Mouse (Mus musculus): Measurements from ENCODE around the gene Baz2b.

Gene Baz2b

DNA sequence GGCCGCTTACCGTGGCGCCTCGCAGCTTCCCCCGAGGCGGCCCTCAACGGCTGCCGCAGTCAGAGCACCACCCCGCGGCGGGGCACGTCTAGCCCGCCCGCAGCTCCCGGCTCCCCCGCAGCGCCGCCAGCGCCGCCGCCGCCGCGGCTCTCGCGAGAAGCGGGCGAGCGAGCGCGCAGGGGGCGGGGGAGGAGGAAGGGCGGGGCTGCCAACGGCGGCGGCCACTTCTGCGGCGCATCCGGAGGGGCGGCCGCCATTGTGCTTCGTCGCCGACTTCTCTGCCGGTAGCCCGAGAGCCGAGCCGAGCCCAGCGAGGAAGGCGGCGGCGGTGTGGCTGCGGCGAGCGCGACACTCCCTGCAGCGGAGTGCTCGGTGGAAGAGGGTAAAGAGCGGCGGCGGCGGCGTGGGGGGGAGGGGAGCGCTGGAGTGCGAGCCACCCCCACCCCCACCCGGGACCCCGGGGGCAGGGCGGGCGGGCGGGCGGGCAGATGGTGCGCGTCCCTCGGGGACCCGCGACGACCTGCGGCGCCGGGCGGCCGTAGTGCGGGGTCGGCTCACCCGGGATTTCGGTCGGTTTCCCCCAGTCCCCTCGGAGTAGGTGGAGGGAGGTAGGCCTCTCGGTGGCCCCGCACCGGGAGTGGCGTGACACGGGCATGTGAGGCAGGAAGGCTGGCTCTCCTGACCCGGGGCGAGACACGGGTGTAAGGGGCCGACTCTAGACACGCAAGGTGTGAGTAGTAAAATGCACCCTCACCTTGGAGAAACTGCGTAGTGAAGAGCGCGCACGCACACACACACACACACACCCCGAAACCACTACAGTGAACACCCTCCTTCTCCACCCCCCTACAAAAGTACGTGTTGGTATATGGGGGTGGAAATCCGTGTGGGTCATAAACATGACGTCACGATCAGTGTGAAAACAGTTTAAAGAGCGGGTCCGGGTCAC lies at the start of gene Baz2b, which contains the start of gene March7:
TSS of gene Baz2b (minus strand) at position 137 of the 949 bp plus-strand sequence.
TSS of gene March7 (plus strand) at position 185 of the 949 bp plus-strand sequence.
- DNase-seq (ENCODE audit: low spot score in 2 of 2): peak; percentile 57 to 74

DNA sequence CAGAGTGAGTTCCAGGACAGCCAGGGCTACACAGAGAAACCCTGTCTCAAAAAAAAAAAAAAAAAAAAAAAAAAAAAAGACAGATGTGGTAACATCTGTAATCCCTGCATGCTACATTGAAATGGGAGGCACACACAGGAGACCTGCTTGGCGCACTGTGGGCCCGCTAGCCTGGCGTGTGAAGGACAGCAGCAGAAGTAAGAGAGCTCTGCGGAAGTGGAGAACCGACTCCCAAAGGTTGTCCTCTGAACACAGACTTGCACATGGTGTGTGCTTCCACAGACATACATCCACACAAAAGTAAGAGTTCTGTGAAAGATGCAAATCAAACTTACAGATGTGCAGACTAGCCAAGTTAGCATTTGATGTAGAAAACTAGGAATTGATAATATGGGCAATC lies 49.5 kb upstream of the Baz2b start:
- DNase-seq (ENCODE audit: low spot score in 2 of 2): no peak

DNA sequence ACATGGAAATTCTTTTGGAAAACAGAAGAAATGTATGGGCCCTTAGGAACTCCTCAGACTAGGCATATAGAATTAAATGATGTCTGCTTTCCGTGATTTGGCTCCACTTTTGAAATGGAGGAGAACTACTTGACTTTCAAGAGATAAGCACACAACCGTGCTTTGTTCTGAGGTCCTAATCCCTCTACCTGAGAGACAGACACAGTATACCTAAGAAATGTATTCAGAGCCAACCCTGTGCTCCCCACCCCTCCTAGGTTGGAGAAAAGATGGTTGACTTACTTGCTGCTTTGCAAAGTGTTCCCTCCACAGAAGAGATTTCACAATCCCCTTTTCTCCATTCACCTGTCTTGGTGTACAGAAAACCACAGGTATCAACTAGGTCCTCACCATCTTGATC lies 47.1 kb upstream of the Baz2b start:
- no peak for DNase-seq (ENCODE audit: low spot score in 2 of 2)

DNA sequence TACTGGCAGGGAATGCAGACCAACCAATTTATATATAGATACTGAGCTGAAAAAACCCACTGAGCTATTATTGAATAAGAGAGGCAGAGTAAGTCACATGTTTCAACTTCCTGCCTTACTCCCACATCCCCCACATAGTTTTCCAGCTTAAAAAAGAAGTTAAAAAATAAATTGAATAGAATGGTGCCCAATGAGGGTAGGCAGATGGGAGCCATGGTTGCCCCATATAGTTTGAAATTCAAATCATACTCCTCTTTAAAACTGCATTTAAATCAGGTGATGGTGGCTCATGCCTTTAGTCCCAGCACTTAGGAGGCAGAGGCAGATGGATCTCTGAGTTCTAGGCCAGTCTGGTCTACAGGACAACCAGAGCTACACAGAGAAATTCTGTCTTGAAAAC lies 43.9 kb upstream of the Baz2b start:
- peak in 1 of 2 experiments; percentile 39 for DNase-seq (ENCODE audit: low spot score in 2 of 2)

DNA sequence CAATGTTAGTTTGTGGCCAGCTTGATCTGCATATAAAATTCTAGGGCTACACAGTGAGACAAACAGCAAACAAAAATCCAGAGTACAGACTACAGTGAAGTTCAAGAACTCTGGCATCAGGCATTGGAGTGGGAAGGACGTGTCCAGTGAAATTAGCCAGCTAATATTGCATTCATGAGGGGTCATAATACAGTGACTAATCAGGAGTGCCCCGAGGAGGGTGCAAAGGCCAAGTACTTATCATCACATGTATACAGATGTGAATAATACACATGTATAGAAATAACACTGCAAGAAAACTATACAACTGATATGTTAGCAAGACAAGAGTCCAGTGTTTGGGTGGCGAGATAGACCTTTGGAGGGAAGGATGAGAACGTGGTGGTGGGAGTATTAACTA lies 43.1 kb upstream of the Baz2b start:
- no peak for DNase-seq (ENCODE audit: low spot score in 2 of 2)

DNA sequence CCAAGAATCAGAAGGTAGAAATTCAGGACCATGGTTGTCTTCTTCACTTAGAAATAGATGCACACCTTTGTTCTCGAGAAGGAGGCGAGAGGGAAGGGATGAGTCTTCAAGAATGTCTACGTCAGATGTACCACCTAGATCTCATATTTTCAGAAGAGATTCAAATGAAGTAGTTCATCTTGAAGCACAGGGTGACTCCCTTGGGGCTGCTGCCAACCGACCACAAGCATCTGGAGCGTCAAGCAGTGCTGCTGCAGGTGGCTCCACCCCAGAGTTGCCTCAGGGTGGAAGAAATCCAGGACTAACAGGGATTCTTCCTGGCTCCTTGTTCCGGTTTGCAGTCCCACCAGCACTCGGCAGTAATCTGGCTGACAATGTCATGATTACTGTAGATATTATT lies 24.9 kb upstream of the Baz2b start:
- no peak for DNase-seq (ENCODE audit: low spot score in 2 of 2)

DNA sequence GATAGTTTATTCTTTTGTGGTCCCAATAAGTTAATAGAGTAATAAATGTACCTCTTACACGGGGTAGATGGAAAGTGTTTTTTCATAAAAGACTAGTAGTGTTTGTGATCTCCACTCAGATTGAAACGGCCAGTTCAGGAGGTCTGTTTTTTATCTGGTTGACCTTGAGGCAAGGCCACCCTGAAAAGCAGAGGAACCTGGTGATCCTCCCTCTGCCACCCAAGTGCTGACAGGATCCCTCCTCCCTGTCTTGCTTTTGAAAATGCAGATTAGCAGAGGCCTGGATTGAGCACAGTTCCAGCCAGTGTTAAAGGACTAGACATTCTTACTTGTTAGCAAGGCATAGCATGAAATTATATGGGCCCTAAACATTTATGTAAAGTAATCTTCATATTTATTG lies 23.5 kb upstream of the Baz2b start:
- no peak for DNase-seq (ENCODE audit: low spot score in 2 of 2)

DNA sequence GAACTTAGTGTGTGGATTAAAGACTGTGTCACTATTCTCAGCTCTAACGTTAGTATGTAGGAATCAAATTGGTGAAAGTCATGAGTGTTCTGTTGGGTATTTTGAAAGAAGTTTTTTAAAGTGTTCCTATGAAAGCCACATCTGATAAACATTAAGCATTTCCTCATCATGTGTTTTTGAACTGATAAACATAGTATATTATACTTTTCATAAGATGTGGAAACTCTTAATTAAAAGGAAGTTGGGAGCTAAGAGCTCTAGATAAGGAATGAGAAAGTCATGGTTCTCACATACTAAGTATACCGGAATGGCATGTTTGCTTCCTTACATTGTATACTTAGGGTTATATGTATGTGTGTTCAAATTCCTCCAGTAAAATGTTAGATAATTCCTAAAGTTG lies 20.7 kb upstream of the Baz2b start:
- DNase-seq (ENCODE audit: low spot score in 2 of 2): no peak

DNA sequence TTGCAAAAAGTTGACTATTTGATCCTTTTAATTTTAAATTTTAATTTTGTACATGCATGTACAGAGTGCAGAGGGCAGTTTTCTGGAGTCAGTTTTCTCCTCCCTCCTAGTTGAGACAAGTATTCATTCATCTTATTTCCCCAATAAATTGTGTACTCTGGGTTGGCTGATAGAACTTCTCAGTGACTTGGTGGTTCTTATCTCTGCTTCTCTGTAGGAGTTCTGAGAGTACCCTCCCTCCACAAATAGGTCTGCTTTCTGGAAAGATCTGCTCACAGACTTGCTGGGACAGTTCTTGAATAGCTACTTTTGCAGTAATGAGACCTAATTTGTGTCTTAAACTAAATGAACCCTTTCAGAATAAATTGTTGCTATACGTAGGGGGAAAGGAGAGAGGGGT lies 18.8 kb upstream of the Baz2b start:
- no peak for DNase-seq (ENCODE audit: low spot score in 2 of 2)

DNA sequence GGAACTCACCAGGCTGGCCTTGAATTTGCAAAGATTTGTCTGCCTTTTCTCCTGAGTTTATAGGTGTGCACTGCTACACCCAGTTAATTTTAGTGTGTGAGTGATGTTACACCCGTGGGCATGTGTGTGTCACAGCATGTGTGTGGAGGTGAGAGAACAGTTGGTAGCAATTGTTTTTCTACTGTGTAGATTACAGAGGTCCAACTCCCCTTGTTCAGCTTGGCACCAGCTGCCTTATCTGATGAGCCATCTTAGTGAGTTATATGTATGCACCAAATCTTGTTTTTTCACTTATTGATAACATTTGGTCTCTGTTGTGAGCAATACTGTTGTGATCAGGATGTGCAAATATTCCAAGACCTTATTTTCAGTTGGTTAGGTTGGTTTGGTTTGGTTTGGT lies 13.8 kb upstream of the Baz2b start:
- DNase-seq (ENCODE audit: low spot score in 2 of 2): no peak

DNA sequence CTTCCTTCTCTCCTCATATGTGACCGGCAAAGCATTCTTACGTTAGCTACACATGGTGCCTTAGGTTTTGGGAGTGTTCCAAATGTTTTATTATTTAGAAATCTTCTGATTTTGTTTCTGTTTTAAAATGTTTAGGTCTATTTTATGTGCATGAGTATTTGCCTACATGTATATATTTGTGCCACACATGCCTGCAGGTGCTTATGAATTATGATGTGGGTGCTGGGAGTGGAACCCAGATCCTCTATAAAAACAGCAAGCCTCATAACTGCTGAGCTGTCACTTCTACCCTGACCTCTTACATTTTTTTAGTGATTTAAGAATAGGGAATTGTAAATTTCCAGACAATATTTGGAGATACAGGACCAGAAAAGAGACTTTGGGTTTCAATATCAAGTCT lies 12.3 kb upstream of the Baz2b start:
- DNase-seq (ENCODE audit: low spot score in 2 of 2): no peak

DNA sequence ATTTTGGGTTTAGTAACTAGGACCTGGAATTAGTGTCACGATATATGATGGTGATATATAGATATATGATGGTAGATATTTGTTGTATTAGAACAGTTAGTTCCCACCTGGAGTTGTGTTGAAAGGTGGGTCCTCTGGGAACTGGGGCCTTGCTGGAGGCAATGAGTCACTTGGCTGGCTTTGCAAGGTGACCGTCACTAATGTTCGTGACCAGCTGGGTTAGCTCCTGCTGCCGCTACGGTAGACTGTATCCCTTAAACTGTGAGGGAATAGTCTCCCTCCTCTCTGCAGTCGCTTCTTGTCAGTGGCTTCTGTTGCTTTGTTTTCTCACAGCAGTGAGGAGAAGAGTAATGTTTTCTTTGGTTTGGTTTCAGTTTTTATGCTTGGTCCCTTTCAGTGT lies 11.6 kb upstream of the Baz2b start:
- DNase-seq (ENCODE audit: low spot score in 2 of 2): no peak

DNA sequence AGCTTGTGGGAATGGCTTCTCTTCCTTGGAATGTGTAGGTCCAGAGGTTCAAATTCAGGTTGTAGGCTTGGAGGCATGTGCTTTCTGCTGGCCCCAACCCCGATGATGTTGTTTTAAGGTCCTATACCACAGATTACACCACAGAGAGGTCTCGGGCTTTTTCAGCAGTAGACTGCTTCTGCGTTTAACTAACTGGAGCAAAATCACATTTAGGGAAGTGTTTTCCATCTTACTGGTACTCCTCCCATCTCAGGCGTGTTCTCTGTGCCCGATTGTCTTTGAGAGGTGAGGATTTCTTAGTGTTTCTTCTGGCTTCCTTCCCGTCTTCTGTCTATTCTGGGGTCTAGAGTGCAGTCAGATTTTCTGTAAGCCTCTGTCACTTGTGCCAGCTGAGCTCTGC lies 8.0 kb upstream of the Baz2b start:
- no peak for DNase-seq (ENCODE audit: low spot score in 2 of 2)

DNA sequence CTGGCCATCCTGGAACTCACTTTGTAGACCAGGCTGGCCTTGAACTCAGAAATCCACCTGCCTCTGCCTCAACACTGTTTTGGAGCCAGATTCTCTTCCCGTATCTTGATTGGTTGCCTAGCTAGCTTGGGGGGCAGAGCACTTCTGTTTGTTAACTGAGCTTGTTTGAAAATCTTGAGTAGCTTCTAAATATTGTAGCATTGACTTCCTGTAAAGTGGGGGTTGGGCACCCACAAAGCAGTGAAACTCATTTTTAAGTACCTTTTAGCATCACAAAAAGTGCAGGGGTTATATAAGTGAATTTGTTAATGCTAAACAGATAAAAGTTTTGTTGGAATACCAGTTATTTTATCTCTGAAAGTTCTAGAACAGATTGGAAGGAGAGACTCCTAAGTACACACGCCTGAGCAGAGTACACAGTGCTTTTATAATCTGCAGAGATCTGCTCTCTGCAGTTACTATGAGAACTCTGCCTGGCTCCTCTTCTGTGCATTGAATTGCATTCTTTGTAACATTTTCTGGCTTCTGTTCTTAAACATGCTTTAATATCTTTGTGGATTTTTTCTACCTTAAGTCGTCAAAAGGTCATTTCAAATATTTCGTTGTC lies 7.0 kb upstream of the Baz2b start:
- no peak for DNase-seq (ENCODE audit: low spot score in 2 of 2)

DNA sequence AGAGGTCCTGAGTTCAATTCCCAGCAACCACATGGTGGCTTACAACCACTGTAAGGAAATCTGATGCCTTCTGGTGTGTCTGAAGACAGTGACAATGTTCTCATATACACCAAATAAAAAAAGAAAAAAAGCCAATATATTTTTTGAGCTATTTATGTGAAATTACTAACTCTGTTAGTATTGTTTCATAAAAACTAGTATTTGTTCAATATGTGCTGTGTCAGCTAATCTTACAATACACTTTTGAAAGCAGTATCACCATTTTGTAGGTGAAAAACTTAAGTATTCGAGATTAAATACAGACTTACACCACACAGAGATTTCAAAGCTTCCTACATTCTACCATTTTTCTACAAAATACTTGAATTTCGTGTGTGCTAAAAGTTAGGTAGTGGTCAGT lies 5.0 kb upstream of the Baz2b start:
- no peak for DNase-seq (ENCODE audit: low spot score in 2 of 2)

DNA sequence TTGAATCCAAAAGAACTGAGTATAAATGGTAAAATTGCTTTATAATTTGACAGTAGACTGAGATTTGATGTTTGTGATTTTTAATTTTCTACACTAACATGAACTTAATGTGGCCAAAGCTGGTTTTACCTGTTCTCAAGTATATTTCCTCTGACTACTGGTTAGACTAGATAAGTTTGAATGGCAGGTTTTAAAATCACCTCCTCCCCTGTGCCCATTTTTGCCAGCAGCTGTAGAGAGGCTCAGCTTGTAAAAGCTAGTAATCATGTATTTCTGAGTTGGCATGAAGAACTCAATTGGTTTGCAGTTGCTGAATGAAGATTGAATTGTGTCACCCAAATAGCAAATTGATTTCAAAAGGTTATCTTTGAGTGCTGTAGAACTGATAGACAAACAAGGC lies 2.8 kb upstream of the Baz2b start:
- DNase-seq (ENCODE audit: low spot score in 2 of 2): no peak

DNA sequence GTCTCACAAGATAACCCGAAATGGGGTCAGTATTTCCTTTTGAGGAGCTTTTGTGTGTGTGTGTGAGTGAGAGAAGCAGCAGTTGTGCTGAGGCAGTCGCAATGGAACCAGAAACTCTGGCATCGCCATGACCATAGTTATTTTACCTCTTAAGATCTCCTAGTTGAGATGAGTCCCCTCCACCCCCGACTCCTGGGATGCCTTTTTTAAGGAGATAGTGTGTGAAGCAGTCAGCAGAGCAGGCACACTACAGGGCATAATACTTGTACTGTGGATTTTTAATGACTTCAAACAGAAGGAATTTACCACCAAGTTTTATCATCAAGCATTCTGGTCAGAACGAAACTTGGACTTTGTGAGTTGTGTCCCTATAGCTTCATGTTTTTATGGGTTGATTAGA lies 1.2 kb upstream of the Baz2b start:
- no peak for DNase-seq (ENCODE audit: low spot score in 2 of 2)

DNA sequence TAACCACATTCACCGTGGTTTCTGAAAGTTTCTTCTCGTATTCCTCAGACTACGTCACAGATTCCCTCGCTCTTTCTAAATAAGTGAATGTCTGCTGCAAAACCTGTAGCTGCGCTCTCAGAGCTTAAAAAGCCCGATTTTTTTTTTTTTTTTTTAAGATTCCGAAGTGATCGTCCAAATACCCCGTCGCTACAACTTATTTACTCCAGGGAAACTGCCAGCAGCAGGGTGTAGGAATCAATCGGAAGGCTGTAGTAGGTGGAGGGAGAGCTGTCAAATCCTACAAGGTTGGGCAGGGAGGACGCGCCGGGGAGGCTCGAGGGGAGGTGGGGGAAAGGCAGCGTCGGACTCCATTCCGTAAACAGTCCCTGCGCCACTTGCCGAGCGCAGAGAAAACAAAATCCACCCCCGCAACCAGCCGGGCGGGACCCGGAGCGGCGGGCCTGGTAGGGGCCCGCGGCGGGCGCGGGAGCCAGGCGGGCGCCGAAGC lies 472 bp downstream of the Baz2b start:
- peak in 1 of 2 experiments; percentile 42 for DNase-seq (ENCODE audit: low spot score in 2 of 2)

DNA sequence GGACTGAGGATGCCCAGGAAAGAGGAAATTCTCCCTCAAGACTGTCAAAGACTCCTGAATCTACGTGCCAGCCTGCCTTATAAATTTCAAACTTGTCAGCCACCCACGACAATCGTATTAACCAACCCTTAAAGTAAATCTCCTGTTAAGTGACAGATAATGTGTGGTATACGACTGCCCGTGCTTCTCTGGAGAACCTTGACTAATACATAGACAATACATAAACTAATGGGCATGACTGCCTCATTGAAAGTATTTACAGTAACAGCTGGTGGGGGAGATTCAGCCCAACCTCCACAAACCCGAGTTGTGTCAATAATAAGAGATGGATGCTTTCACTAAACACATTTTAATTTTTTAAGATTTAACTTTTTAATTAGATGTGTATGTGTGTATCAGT lies 3.8 kb downstream of the Baz2b start:
- DNase-seq (ENCODE audit: low spot score in 2 of 2): no peak

DNA sequence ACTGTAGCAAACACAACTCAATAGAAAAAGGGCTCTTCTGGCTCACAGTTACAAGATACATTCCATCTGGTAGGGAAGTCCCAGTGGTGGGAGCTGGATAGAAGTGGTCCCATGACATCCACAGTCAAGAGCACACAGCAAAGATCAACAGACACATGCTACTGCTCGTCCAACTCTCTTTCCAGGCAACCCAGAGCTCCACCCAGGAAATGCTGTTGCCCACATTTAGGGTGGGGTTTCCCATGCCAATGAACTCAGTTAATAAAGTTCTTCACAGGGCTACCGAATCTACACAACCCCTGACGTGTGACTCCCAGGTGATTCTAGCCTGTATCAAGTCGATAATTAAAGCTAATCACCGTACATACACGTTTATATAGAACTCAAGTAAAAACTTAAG lies 5.5 kb downstream of the Baz2b start:
- DNase-seq (ENCODE audit: low spot score in 2 of 2): no peak

DNA sequence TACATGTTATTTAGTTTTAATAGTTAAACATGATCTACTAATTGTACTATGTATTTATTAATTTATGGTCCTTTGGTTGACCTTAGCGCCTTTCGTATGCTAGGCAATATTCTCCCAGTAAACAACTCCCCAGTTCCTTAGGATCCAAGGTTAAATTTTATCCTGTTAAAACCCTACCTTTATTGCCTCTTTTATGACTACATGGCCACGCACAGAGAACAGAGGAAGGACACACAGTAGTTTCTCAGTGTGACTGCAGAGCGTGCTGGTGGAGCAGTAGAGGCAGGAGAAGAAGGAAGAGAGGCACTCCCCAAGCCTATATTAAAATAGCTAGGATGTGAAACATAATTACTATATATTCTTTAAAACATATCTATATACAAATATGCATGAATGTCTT lies 5.9 kb downstream of the Baz2b start:
- no peak for DNase-seq (ENCODE audit: low spot score in 2 of 2)

DNA sequence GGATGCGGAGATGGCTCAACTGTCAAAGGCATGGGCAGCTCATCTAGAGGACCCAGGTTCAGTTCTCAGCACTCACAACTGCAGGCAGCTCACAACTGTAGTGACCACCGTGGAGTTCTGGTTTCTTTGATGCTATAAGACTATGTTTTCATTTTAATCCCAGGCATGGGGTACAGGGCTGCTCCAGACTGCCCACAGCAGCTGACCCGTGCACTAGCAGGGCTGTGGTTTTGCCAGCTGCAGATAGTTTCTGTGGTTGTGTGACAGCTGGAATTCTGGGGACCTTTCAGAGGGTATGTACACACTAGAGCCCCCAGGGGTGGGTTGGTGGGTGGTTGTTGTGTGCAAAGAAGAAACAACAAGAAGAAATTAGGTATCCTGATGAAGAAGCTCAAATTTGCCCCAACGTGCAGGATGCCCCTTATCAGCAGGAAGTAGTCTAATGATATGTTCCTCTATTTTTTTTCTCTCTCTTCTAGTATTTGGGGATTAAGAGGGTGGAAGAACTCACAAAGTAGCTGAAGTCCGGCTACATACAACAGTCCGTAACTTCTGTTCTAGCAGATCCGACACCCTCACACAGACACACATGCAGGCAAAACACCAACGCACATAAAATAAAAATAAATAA lies 6.6 kb downstream of the Baz2b start:
- no peak for DNase-seq (ENCODE audit: low spot score in 2 of 2)

DNA sequence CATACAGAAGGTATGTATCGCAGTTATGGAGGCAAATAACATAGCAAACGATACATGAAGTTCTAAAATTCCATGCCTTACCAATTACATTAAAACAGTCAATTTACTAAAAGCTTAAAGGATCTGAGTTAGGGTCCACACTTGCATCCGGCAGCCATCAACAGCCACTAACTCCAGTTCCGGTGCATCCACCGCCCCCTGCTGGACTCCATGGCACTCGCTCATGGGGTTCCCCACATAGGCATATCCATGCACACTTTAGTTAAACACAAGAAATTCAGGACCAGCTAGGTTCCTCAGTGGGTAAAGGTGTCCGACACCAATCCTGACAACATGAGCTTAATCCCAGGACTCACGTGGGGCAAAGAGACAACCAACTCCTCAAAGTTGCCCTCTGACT lies 9.0 kb downstream of the Baz2b start:
- no peak for DNase-seq (ENCODE audit: low spot score in 2 of 2)
